Mouse (Mus musculus) testis, adult 2 months (tissue): Measurements from ENCODE around the gene Pitx1.

ENCODE experiments used
- CTCF ChIP-seq: fragments of 200-500 bp; IDR thresholded peaks from 2 replicates; pipeline ENCODE4 v1.5.1; 2012; ENCODE audit warnings: low read depth, mild to moderate bottlenecking, inconsistent platforms, low read length, moderate library complexity; ENCODE audit not compliant: control insufficient read depth, insufficient read depth, insufficient replicate concordance
- POLR2A ChIP-seq: fragments of 200-500 bp; IDR thresholded peaks from 2 replicates; pipeline ENCODE4 v1.6.1; 2012; ENCODE audit warnings: low read depth, mild to moderate bottlenecking, inconsistent platforms, low read length, moderate library complexity; ENCODE audit not compliant: control insufficient read depth

DNA sequence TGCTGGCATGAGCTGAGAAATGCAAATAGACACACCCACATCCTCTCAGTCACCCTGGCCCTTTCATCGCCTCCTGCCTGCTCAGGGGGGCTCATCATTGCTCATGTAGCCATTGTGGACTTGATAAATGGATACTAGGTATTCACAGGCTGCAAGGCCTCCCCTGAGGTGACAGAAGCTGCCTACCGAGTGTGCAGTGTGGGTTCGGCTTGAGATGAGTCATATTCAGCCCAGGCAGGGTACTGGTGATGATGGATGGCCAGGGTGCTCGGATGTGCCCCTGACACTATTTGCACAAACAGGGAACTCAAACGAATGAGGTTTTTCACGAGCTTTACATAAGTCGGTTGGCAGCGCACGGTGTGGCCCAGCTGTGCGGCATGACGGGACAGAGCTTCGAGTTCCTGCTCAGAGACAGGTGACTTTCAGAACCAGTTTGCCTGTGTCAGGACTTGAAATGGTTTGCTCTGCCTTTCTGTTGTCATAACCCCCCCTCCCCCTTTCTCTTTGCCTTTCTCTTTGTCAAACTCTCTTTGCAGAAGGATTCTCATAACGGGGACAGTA is 31.6 kb upstream of the Pitx1 start:
- TF ChIP-seq CTCF (no peak), POLR2A (no peak)
